Mouse (Mus musculus): ENCODE results near the gene Cacnb4. TPM values are rescaled to one million over a fixed set of nuclear protein-coding genes. Genes with fewer than 3 reads are reported as not detected.

Gene Cacnb4
- polyA plus RNA-seq, 1 experiment from 2014 or later = 6.6 TPM

DNA sequence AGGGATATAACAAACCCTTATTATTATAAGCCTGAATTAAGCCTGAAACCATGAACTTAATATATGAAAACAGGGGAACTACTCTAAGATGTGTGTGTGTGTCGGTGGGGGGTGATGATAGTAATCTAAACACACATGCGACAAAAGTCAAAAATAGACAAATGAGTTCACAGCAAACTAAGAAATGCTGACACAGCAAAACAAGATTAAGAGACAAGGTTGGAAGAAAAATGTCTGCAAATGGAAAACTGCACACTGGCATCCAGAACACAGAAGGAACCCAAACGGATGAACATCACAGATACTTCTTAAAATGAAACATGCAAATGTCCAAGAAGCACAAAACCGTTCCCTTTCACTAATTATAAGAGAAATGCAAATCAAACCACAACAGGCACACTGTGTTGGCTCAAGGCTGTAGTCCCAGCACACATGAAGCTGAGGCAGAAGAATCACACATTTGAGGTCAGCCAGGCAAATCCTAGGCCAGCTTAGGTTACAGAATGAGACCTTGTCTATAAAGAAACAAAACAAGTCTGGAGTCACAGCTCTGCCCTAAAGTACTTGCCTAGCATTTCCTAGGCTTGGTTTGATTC lies 236.1 kb downstream of the Cacnb4 start:
- no peak overlapping the region for H3K27ac ChIP-seq
- no peaks in the 10 kb centered on the region for H3K27me3 ChIP-seq
- ATAC-seq = no peak
- H3K9ac ChIP-seq = no peak overlapping the region
- H3K36me3 ChIP-seq (ENCODE audit: poor library complexity, severe bottlenecking) = no peaks in the 10 kb centered on the region
- WGBS = 84% methylated on average over 4 of the region's 4 CpGs
- no peak overlapping the region for H3K4me3 ChIP-seq
- H3K4me2 ChIP-seq = no peak overlapping the region
- peaks cover 19% of the 10 kb centered on the region for H3K4me1 ChIP-seq
- no peaks in the 10 kb centered on the region for H3K9me3 ChIP-seq (replicated peaks)

GRCm38 (mm10) chr2:52438437-52438836 lies 238.2 kb downstream of the Cacnb4 start:
- WGBS = 97% methylated on average over 4 of the region's 4 CpGs

GRCm38 (mm10) chr2:52438013-52438412 lies 238.6 kb downstream of the Cacnb4 start:
- Histone ChIP-seq H3K4me3 (no peak overlapping the region), H3K27ac (no peak overlapping the region), H3K4me1 (peaks cover 20% of the 10 kb centered on the region), H3K4me2 (no peak overlapping the region), H3K9ac (no peak overlapping the region), H3K36me3 (ENCODE audit: poor library complexity, severe bottlenecking) (peaks cover 4% of the 10 kb centered on the region; the same call in 1 of the 2 replicates), H3K9me3 (replicated peaks) (no peaks in the 10 kb centered on the region), H3K27me3 (no peaks in the 10 kb centered on the region)
- no peak for ATAC-seq
- 55% methylated on average over 6 of the region's 6 CpGs for WGBS

More at GRCm38 (mm10) chr2:52438437-52438836, 238.2 kb downstream of the Cacnb4 start:
- no peak overlapping the region for H3K27ac ChIP-seq
- H3K9me3 ChIP-seq (replicated peaks) = no peaks in the 10 kb centered on the region
- H3K4me2 ChIP-seq = no peak overlapping the region
- H3K4me3 ChIP-seq = no peak overlapping the region
- no peaks in the 10 kb centered on the region for H3K27me3 ChIP-seq
- H3K4me1 ChIP-seq = peaks cover 20% of the 10 kb centered on the region
- H3K9ac ChIP-seq = no peak overlapping the region
- no peak for ATAC-seq
- H3K36me3 ChIP-seq (ENCODE audit: poor library complexity, severe bottlenecking) = peaks cover 4% of the 10 kb centered on the region; the same call in 1 of the 2 replicates

DNA sequence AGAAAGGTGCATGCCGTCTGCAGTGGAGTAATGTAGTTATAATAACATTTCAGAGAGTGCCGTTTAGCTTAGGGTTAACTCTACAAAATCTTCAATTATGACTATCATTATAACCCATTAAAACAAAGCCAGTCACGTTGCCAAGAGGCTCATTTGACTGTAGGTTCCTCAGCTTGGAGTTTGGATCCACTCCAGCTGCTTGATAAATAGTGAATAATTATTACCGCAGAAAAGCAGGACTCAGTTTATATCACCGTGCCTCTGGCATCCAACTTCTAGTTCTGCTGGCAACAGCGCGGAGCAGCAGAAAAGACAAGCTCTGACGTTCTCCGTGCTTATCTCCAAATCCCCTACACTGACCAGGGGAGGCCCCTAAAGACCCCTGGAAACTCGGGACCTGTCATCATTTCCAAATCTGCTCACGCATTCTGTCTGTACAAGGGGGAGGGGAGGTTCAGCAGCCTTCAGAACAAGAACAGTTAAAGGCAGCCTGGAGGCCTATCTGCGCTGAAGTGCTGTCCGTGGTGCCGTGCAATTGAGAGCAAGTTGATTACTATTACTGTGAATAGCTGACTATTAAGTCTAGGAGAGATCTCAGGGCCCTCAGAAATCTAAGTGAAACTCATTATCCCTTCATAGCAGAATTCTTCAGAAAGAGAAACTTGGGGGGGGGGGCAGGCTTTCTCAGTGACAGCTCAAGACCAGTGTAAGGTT lies 240.6 kb downstream of the Cacnb4 start:
- 0 out of 2 replicates have a peak, but pooled peaks have one; percentile 41 for ATAC-seq
- Histone ChIP-seq H3K9me3 (replicated peaks) (no peaks in the 10 kb centered on the region), H3K4me2 (0 out of 2 replicates have a peak overlapping the region, but pooled peaks have one; percentile 17), H3K4me1 (peaks cover 20% of the 10 kb centered on the region), H3K36me3 (ENCODE audit: poor library complexity, severe bottlenecking) (peaks cover 4% of the 10 kb centered on the region; the same call in 1 of the 2 replicates), H3K27me3 (no peaks in the 10 kb centered on the region), H3K4me3 (no peak overlapping the region), H3K9ac (no peak overlapping the region), H3K27ac (no peak overlapping the region)
- 59% methylated on average over 14 of the region's 14 CpGs for WGBS

- peaks cover 4% of the 10 kb centered on the region; the same call in 1 of the 2 replicates for H3K36me3 ChIP-seq (ENCODE audit: poor library complexity, severe bottlenecking)
- no peak overlapping the region for H3K27ac ChIP-seq
- H3K27me3 ChIP-seq = no peaks in the 10 kb centered on the region
- peaks cover 20% of the 10 kb centered on the region for H3K4me1 ChIP-seq
- 69% methylated on average over 7 of the region's 7 CpGs for WGBS
- no peak overlapping the region for H3K9ac ChIP-seq
- H3K4me3 ChIP-seq = no peak overlapping the region
- no peaks in the 10 kb centered on the region for H3K9me3 ChIP-seq (replicated peaks)
- no peak overlapping the region for H3K4me2 ChIP-seq
- ATAC-seq = no peak
Observed at GRCm38 (mm10) chr2:52433365-52433764, 243.3 kb downstream of the Cacnb4 start.

DNA sequence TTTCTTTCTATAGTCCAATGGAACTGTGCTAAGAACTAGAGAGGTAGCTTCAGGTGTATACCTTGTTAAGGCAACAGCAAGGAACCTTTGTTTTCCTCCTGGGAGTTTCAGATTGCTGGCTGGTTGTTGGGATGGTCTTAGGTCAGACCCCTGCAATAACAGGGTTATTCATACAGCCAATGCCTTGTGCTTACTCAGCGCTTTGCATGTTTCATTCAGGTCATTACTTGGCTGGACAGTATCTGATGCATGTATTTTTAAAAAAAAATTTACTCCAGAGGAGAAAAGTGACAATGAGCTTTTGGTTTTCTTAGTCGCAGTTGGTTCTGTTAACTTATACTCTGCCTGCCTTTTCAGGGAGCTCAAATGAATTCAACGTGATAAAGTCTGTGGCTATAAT lies 249.2 kb downstream of the Cacnb4 start:
- peaks cover 16% of the 10 kb centered on the region for H3K4me1 ChIP-seq
- H3K4me3 ChIP-seq = no peak overlapping the region
- H3K9ac ChIP-seq = no peak overlapping the region
- ATAC-seq = no peak
- H3K4me2 ChIP-seq = no peak overlapping the region
- WGBS = 91% methylated on average over 3 of the region's 3 CpGs
- no peaks in the 10 kb centered on the region for H3K27me3 ChIP-seq
- H3K27ac ChIP-seq = no peak overlapping the region
- H3K36me3 ChIP-seq (ENCODE audit: poor library complexity, severe bottlenecking) = no peaks in the 10 kb centered on the region
- H3K9me3 ChIP-seq (replicated peaks) = no peaks in the 10 kb centered on the region

GRCm38 (mm10) chr2:52426041-52426440 lies 250.6 kb downstream of the Cacnb4 start:
- Histone ChIP-seq H3K27me3 (no peaks in the 10 kb centered on the region), H3K9ac (no peak overlapping the region), H3K9me3 (replicated peaks) (no peaks in the 10 kb centered on the region), H3K27ac (no peak overlapping the region), H3K4me3 (no peak overlapping the region), H3K36me3 (ENCODE audit: poor library complexity, severe bottlenecking) (no peaks in the 10 kb centered on the region), H3K4me2 (no peak overlapping the region), H3K4me1 (peaks cover 30% of the 10 kb centered on the region)
- WGBS = 88% methylated on average over 3 of the region's 3 CpGs
- ATAC-seq = no peak

- Histone ChIP-seq H3K4me3 (peak overlapping the region; percentile 95), H3K27ac (no peak overlapping the region), H3K4me1 (peaks cover 34% of the 10 kb centered on the region), H3K9me3 (replicated peaks) (no peaks in the 10 kb centered on the region), H3K27me3 (no peaks in the 10 kb centered on the region), H3K4me2 (peak overlapping the region; percentile 68), H3K9ac (peak overlapping the region; percentile 93), H3K36me3 (ENCODE audit: poor library complexity, severe bottlenecking) (no peaks in the 10 kb centered on the region)
- no peak for ATAC-seq
- 22% methylated on average over 10 of the region's 10 CpGs for WGBS
Observed at GRCm38 (mm10) chr2:52425523-52425795, 251.2 kb downstream of the Cacnb4 start.

DNA sequence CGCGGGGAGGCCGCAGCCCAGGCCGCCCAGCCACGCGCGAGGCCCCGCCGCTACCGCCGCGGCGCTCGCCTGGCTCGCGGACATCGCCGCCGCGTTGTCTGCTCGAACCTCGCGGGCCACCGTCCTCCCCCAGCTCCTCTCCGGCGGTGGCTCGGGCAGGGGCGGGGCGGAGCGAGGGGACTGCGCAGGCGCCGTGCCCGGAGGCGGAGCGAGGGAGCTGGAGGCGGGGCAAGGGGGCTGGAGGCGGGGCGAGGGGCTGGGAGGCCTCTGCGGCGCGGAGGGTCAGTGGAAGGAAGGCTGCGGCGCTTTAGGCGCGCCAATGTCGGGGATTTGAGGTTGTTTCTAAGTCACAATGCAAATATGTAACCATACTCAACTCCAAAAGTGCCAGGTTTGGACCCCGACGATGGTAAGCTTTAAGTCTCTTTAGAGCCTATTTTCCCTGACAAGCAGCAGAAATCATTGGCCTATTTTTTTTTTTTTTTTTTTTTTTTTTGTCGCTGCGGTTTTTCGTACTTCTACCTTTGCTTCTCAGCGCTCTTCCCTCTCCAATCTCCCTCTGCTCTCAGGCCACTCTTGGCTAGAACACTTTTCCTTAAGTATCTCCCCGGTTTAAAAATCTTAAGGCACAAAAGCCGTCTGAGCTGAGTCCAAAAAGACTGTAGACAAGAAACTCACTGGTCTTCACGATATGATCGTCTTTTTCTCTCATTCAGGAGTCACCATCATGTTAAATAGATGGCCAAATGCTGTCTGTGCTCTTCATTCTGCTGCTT lies 251.7 kb downstream of the Cacnb4 start, which contains the start of gene Arl5a:
Gene Arl5a, minus strand, starts transcription at position 155 of the 776 bp plus-strand sequence.
- H3K4me3 ChIP-seq = peak within 1 kb of the TSS; percentile 95
- H3K9me3 ChIP-seq (replicated peaks) = no peaks in the 10 kb centered on the region
- no peaks in the 10 kb centered on the region for H3K27me3 ChIP-seq
- WGBS = 2% methylated on average over 39 of the region's 57 CpGs
- ATAC-seq = peak; percentile 94
- H3K4me1 ChIP-seq = peaks cover 34% of the 10 kb centered on the region
- no peaks in the 10 kb centered on the region for H3K36me3 ChIP-seq (ENCODE audit: poor library complexity, severe bottlenecking)
- H3K4me2 ChIP-seq = peak within 1 kb of the TSS; percentile 68
- peak within 1 kb of the TSS; percentile 89 for H3K27ac ChIP-seq
- peak within 1 kb of the TSS; percentile 93 for H3K9ac ChIP-seq

- H3K27me3 ChIP-seq = no peaks in the 10 kb centered on the region
- no peaks in the 10 kb centered on the region; the same call in 1 of the 2 replicates for H3K9me3 ChIP-seq (replicated peaks)
- peak overlapping the region; percentile 95 for H3K4me3 ChIP-seq
- H3K27ac ChIP-seq = peak overlapping the region; percentile 89
- no peaks in the 10 kb centered on the region for H3K36me3 ChIP-seq (ENCODE audit: poor library complexity, severe bottlenecking)
- peaks cover 34% of the 10 kb centered on the region for H3K4me1 ChIP-seq
- 0% methylated on average over 35 of the region's 42 CpGs for WGBS
- peak overlapping the region; percentile 93 for H3K9ac ChIP-seq
- peak overlapping the region; percentile 68 for H3K4me2 ChIP-seq
- ATAC-seq = peak; percentile 41
Observed at GRCm38 (mm10) chr2:52424248-52424728, 252.3 kb downstream of the Cacnb4 start.

GRCm38 (mm10) chr2:52423611-52424247 lies 252.9 kb downstream of the Cacnb4 start:
- Histone ChIP-seq H3K4me1 (peaks cover 34% of the 10 kb centered on the region), H3K27me3 (no peaks in the 10 kb centered on the region), H3K4me3 (peak overlapping the region; percentile 95), H3K36me3 (ENCODE audit: poor library complexity, severe bottlenecking) (no peaks in the 10 kb centered on the region), H3K9ac (peak overlapping the region; percentile 93), H3K9me3 (replicated peaks) (no peaks in the 10 kb centered on the region; the same call in 1 of the 2 replicates), H3K27ac (no peak overlapping the region), H3K4me2 (peak overlapping the region; percentile 68)
- ATAC-seq = no peak
- WGBS = 2% methylated on average over 16 of the region's 16 CpGs

Data from forebrain, embryonic 13.5 days (tissue).